Mouse (Mus musculus) c-Kit-positive CD71-positive TER-119-negative erythroid progenitor cells, embryonic 14.5 days (primary cell): ENCODE measurements around the gene Rin2.

ENCODE experiments used
- DNase-seq: peaks from one replicate; pipeline ENCODE4 v3.0.0-alpha.2; 2013; ENCODE audit warnings: low read depth

Gene Rin2

DNA sequence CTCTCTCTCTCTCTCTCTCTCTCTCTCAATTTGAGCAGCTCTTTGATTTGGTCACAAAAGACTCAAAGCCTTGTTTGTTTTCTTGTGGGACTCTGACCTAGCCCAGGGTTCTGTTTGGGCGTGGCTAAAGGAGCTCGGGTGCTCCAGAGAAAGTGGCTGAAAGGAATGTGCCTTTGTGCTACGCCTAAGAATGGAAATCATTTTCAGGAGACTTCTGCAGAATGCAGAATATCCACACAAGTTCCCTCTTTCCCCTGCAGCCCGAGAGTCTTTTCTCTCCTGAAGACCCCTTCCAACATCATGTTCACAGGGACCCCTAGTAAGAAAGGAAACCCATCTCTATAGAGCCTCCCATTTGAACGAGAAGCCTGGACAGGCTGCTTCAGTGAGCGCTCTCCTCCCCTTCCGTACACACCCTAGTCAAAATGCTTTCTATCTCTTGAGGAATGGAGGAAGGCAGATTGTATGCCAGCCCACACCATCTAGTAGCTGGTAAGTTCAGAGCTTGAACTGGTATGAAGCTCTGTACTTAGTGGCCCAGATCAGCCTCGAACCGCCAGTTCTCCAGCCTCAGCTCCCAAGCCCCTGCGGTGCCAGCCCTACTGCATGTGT lies 187.3 kb downstream of the Rin2 start:
- DNase-seq = no peak

DNA sequence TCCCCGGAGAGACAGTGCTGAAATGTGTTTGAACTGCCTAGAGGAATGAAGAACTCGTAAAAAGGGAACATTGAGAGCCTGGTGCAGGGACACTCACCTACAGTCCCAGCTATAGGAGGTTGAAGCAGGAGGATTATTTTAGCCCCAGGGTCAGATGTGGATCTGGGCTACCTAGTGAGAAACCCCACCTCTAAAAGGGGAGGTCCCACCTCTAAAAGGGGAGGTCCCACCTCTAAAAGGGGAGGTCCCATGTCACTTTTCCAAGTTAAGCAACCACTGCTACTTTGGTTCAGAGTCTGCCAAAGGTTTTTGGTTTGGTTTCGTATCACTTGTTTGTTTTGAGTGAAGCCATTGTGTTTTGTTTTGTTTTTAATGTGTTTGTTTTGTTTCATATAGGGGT lies 190.3 kb downstream of the Rin2 start:
- no peak for DNase-seq

DNA sequence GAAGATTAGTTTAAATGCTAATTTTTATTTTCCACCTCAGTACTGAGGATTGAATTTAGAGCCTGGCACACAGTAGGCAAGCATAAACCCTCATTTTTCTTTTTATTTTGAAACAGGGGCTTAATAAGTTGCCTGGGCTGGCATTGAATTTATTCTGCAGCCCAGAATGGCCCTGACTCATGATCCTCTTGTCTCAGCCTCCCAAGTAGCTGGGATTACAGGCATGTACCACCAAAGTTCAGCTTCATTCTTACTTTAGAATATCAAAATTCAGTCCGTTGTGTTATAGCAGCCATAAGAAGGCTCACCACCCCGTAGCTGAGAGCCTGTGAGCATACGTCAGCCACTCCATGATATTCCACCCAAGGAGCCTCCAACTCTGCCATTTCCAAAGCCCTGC lies 191.2 kb downstream of the Rin2 start:
- DNase-seq = no peak

DNA sequence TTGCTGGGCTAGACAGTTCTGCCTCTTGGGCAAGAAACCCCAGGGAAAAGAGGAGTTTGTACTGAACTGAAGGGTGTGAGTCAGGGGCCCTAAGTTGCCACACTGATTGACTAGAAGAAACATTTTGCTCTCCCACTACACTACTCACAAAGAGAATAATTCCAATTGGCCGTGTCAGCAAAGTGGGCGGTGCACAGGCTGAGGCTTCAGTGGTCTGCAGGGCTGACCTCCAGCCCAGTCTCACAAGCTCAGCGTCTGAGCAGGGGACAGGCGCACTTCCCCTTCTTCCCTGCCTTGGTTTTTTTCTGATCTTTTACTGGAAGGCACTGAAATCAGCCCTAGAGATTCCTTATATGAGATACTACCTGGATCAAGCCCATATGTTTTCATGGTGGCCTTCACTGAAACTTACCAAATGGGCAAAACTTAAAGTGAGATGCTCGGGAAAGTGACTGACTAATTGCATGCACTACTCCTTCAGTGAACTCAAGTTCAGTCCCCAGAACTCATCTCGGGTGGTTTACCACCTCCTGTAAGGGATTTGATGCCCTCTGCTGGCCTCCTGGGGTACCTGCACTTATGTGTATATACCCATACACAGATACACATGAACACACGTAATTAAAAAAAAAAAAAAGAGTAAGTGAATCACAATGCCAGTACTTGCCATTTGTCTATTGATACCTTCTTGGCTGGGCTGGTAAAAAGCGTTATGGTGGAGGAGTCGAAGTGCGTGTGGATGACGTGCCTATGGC lies 191.9 kb downstream of the Rin2 start:
- DNase-seq = no peak

DNA sequence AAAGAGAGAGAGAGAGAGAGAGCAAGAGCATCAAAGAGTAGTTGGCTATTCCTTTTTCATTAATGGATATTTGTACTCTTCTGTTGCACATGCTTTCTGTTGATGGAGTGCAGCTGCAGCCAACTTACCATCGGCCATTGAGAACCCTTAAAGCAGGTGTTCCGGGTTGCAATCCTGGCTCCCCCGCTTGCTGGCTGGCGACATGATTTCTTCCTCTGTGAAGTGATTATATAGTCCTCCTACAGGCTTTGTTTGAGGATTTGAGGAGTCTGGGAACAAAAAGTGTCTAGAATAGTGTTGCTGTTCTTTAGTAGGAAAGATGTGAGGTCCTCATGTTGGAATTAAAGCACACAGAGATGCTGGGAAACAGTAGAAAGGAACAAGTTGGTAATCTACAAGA lies 196.3 kb downstream of the Rin2 start:
- DNase-seq = no peak

DNA sequence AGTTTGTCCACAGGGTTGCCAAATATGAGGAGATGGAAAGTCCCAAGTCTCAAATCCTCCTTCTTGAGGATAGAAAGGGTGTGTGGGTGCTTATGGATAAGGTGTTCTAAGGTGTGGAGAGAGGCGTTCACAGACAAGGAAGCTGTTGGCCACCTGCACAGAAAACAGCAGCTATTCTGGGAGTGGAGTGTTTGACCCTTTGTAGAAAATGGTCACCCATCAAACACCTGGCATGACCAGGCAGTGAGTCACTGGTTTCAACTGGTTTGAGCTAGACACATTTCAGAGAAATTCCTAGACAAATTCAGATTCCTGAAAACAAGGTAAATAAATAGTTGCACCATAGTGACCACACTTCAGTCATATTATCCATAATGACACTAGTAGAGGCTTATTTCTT lies 197.1 kb downstream of the Rin2 start:
- DNase-seq = no peak

DNA sequence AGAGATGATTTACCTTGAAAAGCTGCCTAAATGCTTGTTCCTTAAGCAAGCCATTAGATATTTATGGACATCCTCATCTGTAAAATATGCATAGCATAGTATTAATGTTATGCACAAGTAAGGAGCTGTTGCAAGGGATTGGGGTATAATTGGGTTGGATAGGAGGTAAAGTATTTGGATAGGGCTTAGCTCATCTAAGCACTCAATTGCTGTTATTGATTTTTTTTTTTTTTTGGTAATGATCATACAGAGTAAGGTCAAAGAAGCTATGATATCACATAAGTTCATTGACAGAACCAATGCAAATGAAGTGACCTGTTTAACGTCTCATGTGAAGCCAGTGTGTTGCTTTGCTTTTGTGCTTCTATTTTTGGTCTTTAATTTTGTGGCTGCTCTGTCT lies 198.9 kb downstream of the Rin2 start:
- no peak for DNase-seq

DNA sequence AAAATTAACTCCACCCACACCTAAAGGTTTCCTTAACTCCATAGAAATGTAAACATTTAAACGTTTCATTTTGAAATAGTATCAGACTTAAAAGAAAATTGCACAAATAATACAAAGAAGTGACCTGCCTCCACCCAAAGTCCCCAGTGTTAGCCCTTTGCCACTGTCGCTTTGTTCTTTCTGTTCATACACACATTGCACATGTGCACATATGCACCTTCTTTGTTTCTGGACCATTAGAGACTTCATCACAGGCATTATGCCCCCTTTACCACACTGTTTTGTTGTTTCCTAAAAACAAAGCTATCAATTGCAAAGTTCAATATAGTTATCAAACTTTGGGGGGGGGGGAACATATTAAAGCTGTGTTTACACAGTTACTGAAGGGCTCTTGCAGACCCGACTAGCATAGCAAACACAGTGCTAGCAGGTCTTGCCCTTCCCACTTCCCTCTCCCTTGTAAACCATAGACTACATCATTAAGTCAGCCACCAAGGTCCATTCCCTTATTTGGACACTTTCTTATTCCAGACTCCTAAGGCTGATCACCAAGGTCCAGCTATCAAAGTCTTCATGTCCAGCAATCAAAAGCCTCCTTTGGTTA lies 200.0 kb downstream of the Rin2 start:
- DNase-seq = no peak

DNA sequence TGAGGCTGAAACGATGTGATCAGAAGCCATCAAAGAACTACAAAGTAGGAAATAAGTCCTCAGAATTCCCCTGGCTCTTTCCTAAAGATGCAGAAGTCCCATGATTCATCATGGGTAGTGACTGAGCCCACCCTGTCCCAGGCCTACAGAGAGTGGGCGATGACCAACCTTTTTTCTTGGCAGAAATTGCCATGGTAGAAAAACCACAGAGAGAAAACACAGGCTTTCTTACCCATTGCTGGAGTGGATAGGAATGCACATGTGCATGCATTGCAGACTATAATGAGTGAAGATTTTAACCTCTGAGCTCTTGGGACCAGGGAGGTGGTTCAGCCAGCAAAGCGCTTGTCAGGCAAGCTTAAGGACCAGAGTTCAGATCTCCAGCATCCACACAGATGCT lies 202.2 kb downstream of the Rin2 start:
- DNase-seq = no peak

DNA sequence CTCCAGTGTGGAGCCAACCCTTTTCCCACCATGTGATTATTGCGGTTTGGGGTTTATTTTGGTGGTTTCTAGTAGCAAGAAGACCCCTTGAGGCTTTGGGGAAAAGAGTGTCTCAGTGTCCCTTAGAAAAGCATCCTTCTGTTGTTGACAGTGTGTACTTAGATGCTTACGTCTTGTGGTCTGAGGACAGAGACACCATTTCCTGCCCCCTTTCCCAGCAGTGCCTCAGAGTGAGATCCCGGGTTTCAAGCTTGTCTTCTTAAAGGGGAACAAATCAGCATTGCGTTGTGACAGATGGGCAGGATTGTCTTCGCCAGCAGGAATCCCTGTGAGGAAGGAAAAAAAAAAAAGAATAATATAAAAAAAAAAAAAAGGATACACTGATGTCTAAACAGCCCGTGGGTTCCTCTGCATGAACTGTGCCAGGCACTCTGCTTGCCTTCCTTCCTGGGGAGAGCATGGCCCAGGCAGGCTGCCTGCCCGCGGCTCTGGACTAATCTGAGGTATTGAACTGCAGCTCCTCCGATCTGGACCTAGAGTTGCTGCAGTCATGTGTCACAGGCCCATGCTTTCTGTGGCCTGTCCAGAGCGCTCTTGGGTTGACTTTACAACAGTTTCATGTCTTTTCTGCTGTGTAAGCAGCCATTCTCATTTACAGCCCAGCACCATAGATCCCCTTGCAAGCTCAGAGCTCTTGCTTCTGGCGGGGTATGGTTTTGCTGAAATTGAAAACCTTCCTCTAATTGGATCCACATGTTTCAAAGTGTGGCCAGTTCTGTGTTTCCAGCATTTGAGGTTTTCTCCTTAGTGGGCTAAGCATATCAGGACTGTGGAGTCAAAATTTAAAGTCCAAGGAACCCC lies 206.1 kb downstream of the Rin2 start:
- no peak for DNase-seq

DNA sequence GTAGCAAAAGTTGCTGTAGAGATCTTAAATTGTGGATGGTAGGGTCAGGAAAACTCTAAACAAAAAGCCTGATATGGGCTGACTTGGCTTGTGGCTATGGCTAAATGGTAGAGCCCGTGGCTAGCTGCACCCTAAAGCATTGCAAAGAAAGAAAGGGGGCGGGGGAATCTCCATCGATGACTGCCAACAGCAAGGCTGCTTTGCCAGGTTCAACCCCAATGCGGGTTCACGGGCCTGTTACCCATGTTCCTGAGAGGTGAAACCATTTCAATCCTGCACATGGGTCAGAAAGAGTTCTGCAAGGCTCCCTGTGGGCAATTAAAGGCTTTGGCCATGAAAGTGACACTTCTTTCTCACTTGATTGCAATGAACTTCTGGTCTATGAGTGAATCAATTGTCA lies 206.9 kb downstream of the Rin2 start:
- no peak for DNase-seq

DNA sequence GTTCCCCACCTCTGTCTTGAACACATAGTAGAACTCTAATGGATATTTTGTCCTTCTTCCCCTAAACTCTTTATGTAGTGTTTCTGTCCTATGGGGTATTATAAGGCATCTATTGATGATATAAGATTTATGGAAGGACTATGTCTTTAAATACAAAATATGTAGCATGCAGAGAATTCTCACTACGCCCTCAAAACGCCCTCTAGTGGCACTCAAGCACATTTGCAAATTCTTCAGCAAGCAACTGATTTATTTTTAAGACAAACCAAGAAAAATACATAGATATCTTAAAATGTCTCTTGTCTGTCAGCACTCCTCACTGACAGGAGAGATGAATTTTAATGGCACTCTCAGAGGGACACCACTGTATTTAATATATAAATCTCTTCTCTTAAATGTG lies 207.4 kb downstream of the Rin2 start:
- no peak for DNase-seq

DNA sequence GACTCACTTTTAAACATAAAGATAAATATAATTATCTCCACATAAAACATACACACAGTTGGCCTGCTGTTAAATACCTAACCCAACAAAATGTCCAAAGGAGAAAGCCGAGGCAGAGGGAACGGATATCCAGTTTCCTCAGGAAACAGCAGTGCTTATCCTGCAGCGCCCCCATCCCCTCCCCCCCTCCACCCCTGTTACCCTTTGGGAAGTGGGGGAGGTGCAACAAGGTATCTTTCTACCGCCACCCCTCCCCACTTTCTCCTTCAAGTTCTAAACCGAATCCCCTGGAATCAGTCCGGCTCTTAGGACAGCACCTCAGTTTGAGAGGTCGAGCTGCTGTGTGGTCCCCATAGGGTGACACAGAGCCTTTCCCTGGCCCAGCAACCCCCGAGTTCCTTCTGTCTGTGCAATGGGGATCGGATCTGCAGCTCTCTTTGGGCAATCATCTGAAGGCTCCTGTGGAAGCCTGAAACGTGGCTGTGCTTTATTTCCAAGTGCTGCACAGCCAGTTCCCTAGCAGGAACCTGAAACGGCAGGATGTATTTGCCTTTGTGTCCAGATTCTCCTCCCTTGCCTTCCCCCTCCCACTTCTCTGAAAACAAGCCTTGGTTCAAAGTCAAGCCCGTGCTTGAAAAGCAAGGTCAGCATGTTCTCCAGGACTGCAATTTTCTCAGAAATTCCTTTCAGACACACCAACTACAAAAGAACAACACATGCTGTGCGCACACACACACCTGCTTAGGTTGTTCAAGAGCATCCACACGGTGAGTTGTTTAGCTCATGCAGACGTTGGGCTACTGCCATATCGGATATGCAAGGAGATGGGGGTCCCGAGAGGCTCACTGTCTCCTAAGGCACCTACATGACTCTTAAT lies 209.3 kb downstream of the Rin2 start:
- no peak for DNase-seq

DNA sequence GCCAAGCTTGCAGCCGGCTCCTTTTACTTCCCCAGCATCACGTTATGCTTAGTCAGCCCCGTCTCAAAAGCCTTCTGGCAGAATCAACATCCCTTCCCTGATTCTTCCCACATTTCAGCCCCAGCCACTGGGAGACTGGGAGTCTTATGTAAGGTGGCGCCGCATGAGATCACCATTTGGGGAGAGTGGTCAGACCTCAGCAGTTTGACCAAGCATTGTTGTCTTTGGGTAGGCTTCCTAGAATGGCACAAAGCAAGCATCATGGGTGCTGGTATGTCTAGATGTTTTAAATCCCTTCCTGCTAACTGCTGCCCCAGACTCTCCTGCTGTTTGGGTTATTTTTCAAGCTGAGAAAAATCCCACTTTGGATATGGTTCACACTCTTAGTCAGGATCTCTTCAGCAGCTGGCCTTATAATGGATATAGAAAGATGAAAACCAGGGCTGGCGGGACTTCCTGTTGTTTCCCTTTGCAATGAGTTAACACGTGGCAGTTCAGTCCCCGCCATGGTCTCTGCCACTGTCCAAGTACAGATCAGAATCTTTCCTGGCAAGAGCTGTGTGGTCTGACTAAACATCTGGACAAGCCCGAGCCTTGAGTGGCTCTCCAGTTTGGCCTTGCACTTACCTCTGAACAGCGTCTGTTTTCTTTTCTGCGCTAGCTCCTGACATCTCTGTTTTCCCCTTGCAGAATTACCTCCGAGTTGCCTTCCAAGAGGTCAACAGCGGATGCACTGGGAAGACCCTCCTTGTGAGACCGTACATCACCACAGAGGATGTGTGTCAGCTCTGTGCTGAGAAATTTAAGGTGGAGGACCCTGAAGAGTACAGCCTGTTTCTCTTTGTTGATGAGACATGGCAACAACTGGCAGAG lies 210.1 kb downstream of the Rin2 start:
- no peak for DNase-seq

DNA sequence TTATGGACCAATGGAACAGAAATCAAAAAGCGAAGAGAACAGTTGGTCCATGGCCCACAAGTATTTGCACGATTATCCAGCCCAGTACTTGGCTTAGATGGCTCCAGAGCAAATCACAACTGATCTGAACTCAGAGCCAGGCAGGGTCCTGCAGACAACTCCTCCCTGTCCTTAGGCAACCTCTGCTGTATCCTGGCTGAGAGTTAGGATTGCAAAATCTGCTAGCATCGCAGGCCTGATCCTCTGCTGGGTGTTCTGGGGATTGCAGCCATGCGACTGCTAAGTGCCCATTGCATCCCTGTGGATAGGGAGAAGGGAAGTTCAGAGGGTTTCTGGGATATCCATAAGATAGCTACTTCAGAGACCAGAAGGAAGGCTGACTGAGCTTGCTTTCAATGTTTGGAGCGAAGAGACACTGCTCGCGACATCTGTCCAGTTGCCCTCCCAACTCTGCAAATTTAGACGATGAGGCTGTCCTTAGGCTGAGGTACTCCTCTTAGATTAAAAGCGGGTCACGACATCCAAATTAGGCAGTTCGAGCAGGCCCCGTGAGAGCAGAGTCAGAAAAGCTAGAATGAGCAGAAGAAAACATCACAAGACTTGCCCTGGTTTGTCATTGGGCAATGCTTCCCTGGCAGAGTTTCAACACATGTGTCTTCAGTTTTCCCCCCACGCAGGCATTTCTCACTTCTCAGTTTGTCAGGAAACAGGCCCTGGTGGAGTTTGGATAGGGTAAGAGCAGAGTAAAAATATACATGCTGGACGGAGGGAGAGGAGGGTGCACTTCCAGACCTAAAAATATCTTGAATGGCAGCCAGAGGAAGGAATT lies 213.1 kb downstream of the Rin2 start:
- DNase-seq = no peak

DNA sequence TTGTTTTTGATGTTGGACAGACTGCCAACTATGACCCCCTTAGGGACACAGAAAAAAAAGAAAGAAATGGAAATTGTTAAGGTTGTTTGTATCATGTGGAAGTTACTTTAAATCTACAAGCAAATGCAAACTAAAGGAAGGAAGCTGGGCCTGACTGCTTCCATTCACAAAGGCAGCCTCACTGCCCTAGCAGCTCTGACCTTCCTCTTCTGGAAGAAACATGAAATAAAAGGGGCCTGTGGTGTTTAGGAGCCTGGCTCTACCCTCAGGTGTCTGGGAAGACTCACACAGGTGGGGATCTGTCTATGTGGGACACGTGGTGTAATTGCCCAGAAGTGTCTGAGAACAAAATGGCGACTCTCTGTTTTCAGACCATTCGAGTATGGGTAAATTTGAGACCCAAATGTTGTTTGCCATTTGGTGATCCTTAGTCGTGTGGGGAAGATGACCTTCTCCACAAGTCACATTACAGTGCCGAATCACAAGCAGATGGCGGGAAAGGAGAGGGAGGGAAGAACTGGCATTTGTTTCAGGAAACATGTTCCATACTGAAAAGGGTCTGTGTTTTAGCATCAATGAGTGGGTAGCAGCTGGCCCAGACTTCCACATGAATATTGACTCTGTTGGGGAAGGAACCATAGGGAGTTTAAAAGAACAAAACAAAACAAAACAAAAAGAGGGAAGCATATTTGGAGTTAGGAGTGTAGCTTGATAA lies 213.9 kb downstream of the Rin2 start:
- no peak for DNase-seq

DNA sequence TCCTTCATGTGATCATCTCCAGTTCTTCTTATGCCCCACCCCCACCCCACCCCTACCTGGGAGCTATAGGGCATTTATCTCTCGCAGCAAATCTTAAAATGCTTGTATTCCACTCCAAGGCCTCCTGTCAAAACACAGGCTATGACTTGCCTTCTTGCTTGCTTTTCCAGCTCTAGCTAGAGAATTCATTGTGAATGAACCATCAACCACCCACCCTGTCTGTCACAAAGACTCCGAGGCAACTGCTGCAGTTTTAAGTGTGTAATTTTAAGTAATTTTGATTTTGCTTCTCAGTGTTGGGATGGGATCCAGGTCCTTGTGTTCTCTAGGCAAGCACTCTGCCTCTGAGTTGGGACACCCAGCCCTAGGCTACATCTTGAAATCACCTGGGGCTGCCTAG lies 215.6 kb downstream of the Rin2 start:
- no peak for DNase-seq

DNA sequence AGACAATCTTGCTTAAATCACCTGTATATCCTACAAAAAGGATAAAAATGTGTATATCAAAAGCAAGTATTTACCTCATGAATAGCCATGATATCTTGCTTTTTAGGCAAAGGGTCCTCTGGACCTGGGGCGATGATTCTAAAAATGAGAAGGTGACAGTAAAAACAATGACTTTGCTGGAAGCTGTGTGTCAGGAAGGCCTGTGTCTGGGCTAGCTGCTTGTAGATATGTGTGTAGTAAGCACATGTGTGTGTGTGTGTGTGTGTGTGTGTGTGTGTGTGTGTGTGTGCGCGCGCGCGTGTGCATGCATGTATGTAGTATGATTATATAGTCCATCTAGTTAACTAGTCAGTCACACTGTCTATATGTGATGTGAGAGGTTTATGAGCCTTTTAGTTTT lies 218.7 kb downstream of the Rin2 start:
- no peak for DNase-seq

DNA sequence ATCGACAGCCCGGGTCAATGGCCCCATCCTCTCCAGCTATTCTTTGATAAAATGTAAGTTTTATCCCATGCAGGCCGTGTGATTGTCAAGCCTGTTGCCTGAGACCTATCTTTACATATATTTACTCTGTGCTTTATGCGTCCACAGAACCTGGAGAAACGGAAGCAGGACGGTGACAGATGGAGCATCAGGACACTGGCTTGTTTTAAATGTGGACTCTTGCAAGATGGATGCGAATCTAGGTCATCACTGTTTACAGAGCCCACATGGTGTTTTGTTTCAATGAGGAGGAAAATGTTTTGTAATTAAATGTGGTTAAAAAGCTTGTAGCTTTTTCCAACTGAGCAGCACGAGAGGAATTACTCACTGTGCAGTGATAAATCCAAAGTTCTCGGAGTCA lies 223.1 kb downstream of the Rin2 start:
- DNase-seq = no peak
